Comparison of ENCODE assay signal across 11 mouse cellular contexts in genomic region chr2:143656968-143657367, GRCm38 (mm10).
DNase-seq lines count a peak whose midpoint lies in the region; ATAC-seq lines count a peak whose summit lies in the region.
"Had no signal": no experiment of that assay in that cellular context is flagged by ENCODE, and none has a peak within 500 bp of the region (broad histone marks: within the 10 kb centered on the region; RNA-seq: fewer than 3 reads in every experiment).

No protein-coding gene starts in this region.

- H3K9ac ChIP-seq in neural tube, embryonic 11.5 days (ENCODE audit: low read length): no peak overlapping the region
- H3K9ac ChIP-seq in neural tube, embryonic 15.5 days (replicated peaks): no peak overlapping the region
- no peak overlapping the region for H3K9ac ChIP-seq in midbrain, embryonic 11.5 days (ENCODE audit: low read length)
- H3K9ac ChIP-seq: limb, embryonic 13.5 days; lung, embryonic 14.5 days had no signal

- H3K9me3 ChIP-seq in neural tube, embryonic 11.5 days (ENCODE audit: control insufficient read depth, low read length): no peaks in the 10 kb centered on the region
- H3K9me3 ChIP-seq in neural tube, embryonic 15.5 days (replicated peaks): no peaks in the 10 kb centered on the region
- no peaks in the 10 kb centered on the region for H3K9me3 ChIP-seq in midbrain, embryonic 11.5 days (ENCODE audit: control insufficient read depth, low read length)
- H3K9me3 ChIP-seq: limb, embryonic 13.5 days had no signal

- DNase-seq in embryo, embryonic 10 days (ENCODE audit: low spot score): peak; percentile 21
- DNase-seq in embryo, embryonic 9.5 days (ENCODE audit: extremely low spot score): no peak
- peak; percentile 17 for DNase-seq in neural tube, embryonic 11.5 days (ENCODE audit: low spot score)
- no peak for DNase-seq in midbrain, embryonic 11.5 days (ENCODE audit: low spot score, missing footprints)
- DNase-seq in lung, adult 18-20 months: no peak
- DNase-seq in kidney, postnatal 14 days: no peak
- DNase-seq: kidney, adult 8-10 months; lung, embryonic 14.5 days had no signal

- H3K4me1 ChIP-seq in neural tube, embryonic 11.5 days (ENCODE audit: control insufficient read depth, insufficient read depth, low read length): no peaks in the 10 kb centered on the region
- peaks cover 3% of the 10 kb centered on the region; the same call in 1 of the 2 replicates for H3K4me1 ChIP-seq in neural tube, embryonic 15.5 days
- H3K4me1 ChIP-seq in midbrain, embryonic 11.5 days (ENCODE audit: control insufficient read depth, insufficient read depth, low read length): no peaks in the 10 kb centered on the region
- H3K4me1 ChIP-seq: limb, embryonic 13.5 days had no signal

- H3K27me3 ChIP-seq in neural tube, embryonic 11.5 days (ENCODE audit: control insufficient read depth, insufficient read depth, low read length): no peaks in the 10 kb centered on the region
- no peaks in the 10 kb centered on the region for H3K27me3 ChIP-seq in neural tube, embryonic 15.5 days (replicated peaks)
- no peaks in the 10 kb centered on the region for H3K27me3 ChIP-seq in midbrain, embryonic 11.5 days (ENCODE audit: control insufficient read depth, insufficient read depth, low read length)
- H3K27me3 ChIP-seq: limb, embryonic 13.5 days had no signal

- no peak overlapping the region for H3K4me2 ChIP-seq in neural tube, embryonic 11.5 days (ENCODE audit: low read depth)
- H3K4me2 ChIP-seq in neural tube, embryonic 15.5 days: no peak overlapping the region
- H3K4me2 ChIP-seq in midbrain, embryonic 11.5 days: no peak overlapping the region
- H3K4me2 ChIP-seq: limb, embryonic 13.5 days; lung, embryonic 14.5 days had no signal

- WGBS in neural tube, embryonic 11.5 days: 61% methylated on average over 4 of the region's 4 CpGs
- WGBS in neural tube, embryonic 15.5 days: 33% methylated on average over 4 of the region's 4 CpGs
- WGBS in midbrain, embryonic 11.5 days: 58% methylated on average over 4 of the region's 4 CpGs

- no peak overlapping the region for H3K27ac ChIP-seq in neural tube, embryonic 11.5 days (ENCODE audit: low read depth, low read length)
- no peak overlapping the region for H3K27ac ChIP-seq in neural tube, embryonic 15.5 days (replicated peaks)
- no peak overlapping the region for H3K27ac ChIP-seq in midbrain, embryonic 11.5 days (ENCODE audit: low read depth, low read length)
- H3K27ac ChIP-seq: limb, embryonic 13.5 days had no signal

- H3K36me3 ChIP-seq in neural tube, embryonic 11.5 days (ENCODE audit: control insufficient read depth, insufficient read depth, low read length): no peaks in the 10 kb centered on the region
- no peaks in the 10 kb centered on the region for H3K36me3 ChIP-seq in neural tube, embryonic 15.5 days
- H3K36me3 ChIP-seq in midbrain, embryonic 11.5 days (ENCODE audit: control insufficient read depth, insufficient read depth, low read length): no peaks in the 10 kb centered on the region
- H3K36me3 ChIP-seq: limb, embryonic 13.5 days had no signal

- ATAC-seq in neural tube, embryonic 11.5 days (ENCODE audit: insufficient read depth, low FRiP score, low TSS enrichment): no peak; the same call in 1 of the 2 replicates
- ATAC-seq in neural tube, embryonic 15.5 days (ENCODE audit: low FRiP score): no peak
- ATAC-seq in midbrain, embryonic 11.5 days (ENCODE audit: low FRiP score): peak; percentile 74; the same call in 1 of the 2 replicates
- no peak for ATAC-seq in granulocyte monocyte progenitor cell, adult 5-6 weeks (replicated peaks; ENCODE audit: poor library complexity, severe bottlenecking)

- no peak overlapping the region for H3K4me3 ChIP-seq in neural tube, embryonic 11.5 days (ENCODE audit: low read depth, low read length)
- no peak overlapping the region for H3K4me3 ChIP-seq in neural tube, embryonic 15.5 days (replicated peaks)
- H3K4me3 ChIP-seq in midbrain, embryonic 11.5 days (ENCODE audit: low read depth, low read length): no peak overlapping the region
- H3K4me3 ChIP-seq: limb, embryonic 13.5 days had no signal

Comparison
In these comparisons a context has a peak if more than half of its experiments do, and no peak if none do; other contexts are left out.
1. DNase-seq: peak in embryo, embryonic 10 days (single experiment) and neural tube, embryonic 11.5 days (single experiment); none in embryo, embryonic 9.5 days (single experiment), midbrain, embryonic 11.5 days (single experiment), lung, adult 18-20 months (0 of 2) and kidney, postnatal 14 days (single experiment).